Mouse (Mus musculus) adrenal gland, postnatal 36 days (tissue): Measurements from ENCODE around the gene Shisa8. TPM values are rescaled to one million over a fixed set of nuclear protein-coding genes. Genes with fewer than 3 reads are reported as not detected.
"Not testable (repeated sequence)": the region's sequence is repeated elsewhere in the genome, so short reads cannot be mapped to it uniquely, and the experiment has no call there.

Experiments used
- DNase-seq, 2 experiments: peaks; one replicate each; pipeline ENCODE4 v3.0.0; 2021; ENCODE audit warnings: mixed read lengths in 1 of 2
- long read RNA-seq, 2 experiments: library from polyadenylated mRNA; stranded (forward); transcript quantifications; one replicate each; pipeline ENCODE4 v2.0.0; 2021; ENCODE audit warnings: borderline sequencing depth in 2 of 2
- total RNA-seq, 2 experiments: library from RNA; stranded (reverse); gene quantifications; 2 replicates each; pipeline ENCODE4 v1.2.3; 2021

Shisa8 gene
- under 1 TPM; 0.46 to 0.73 TPM for total RNA-seq
- long read RNA-seq, experiment 1, partial matches to known transcripts: 0 of 1 reads
- long read RNA-seq, experiment 1, other reads (novel, unspliced or antisense): 1 of 1 reads
- long read RNA-seq, experiment 2: 0 reads

GRCm38 (mm10) chr15:82212752-82213063 is at the start of gene Shisa8:
Gene Shisa8 (minus strand): TSS chr15:82212815.
- peak; percentile 24 to 48 for DNase-seq

- DNase-seq: peak; percentile 70 to 72
Measured at GRCm38 (mm10) chr15:82259510-82259909, 46.9 kb upstream of the Shisa8 start.

GRCm38 (mm10) chr15:82255944-82256383 is 43.3 kb upstream of the Shisa8 start:
- DNase-seq: no peak

- DNase-seq: no peak
Measured at GRCm38 (mm10) chr15:82255248-82255647, 42.6 kb upstream of the Shisa8 start.

- no peak for DNase-seq
Measured at GRCm38 (mm10) chr15:82252097-82252496, 39.5 kb upstream of the Shisa8 start, which contains the start of gene 1500009C09Rik. Gene 1500009C09Rik (plus strand): TSS chr15:82252397.

GRCm38 (mm10) chr15:82251579-82251978 is 39.0 kb upstream of the Shisa8 start:
- DNase-seq: no peak

- peak; percentile 78 to 79 for DNase-seq
Measured at GRCm38 (mm10) chr15:82247131-82247776, 34.6 kb upstream of the Shisa8 start.

GRCm38 (mm10) chr15:82244805-82245161 is 32.2 kb upstream of the Shisa8 start:
- DNase-seq: not testable (repeated sequence)

GRCm38 (mm10) chr15:82244115-82244804 is 31.6 kb upstream of the Shisa8 start, which contains the start of gene Cenpm:
Gene Cenpm (minus strand): TSS chr15:82244748.
- DNase-seq: peak; percentile 94 to 96

GRCm38 (mm10) chr15:82243742-82244114 is 31.1 kb upstream of the Shisa8 start:
- no peak for DNase-seq

GRCm38 (mm10) chr15:82243311-82243710 is 30.7 kb upstream of the Shisa8 start:
- no peak for DNase-seq

- peak; percentile 83 to 84 for DNase-seq
Measured at GRCm38 (mm10) chr15:82236565-82236964, 23.9 kb upstream of the Shisa8 start.

GRCm38 (mm10) chr15:82235661-82236060 is 23.0 kb upstream of the Shisa8 start:
- no peak for DNase-seq

- DNase-seq: no peak
Measured at GRCm38 (mm10) chr15:82232651-82233050, 20.0 kb upstream of the Shisa8 start.

- no peak for DNase-seq
Measured at GRCm38 (mm10) chr15:82231591-82232378, 19.2 kb upstream of the Shisa8 start.

- DNase-seq: no peak
Measured at GRCm38 (mm10) chr15:82231100-82231499, 18.5 kb upstream of the Shisa8 start.

- DNase-seq: no peak
Measured at GRCm38 (mm10) chr15:82230098-82230611, 17.5 kb upstream of the Shisa8 start.

- no peak for DNase-seq
Measured at GRCm38 (mm10) chr15:82229542-82230045, 17.0 kb upstream of the Shisa8 start.

- no peak for DNase-seq
Measured at GRCm38 (mm10) chr15:82225769-82226168, 13.2 kb upstream of the Shisa8 start.

GRCm38 (mm10) chr15:82224602-82225215 is 12.1 kb upstream of the Shisa8 start:
- no peak for DNase-seq
